Mouse (Mus musculus): ENCODE data around the gene Sgms1. TPM values are rescaled to one million over a fixed set of nuclear protein-coding genes. Genes with fewer than 3 reads are reported as not detected.

The Sgms1 gene
- polyA plus RNA-seq, 1 experiment from 2014 or later, result 43.3 TPM

- Histone ChIP-seq H3K9ac (no peak overlapping the region), H3K4me1 (no peaks in the 10 kb centered on the region), H3K27me3 (replicated peaks) (no peaks in the 10 kb centered on the region), H3K9me3 (no peaks in the 10 kb centered on the region), H3K4me2 (no peak overlapping the region), H3K27ac (no peak overlapping the region), H3K36me3 (peaks cover 3% of the 10 kb centered on the region; the same call in 1 of the 2 replicates), H3K4me3 (replicated peaks) (no peak overlapping the region)
- no peak for ATAC-seq (ENCODE audit: insufficient read depth, low FRiP score, low read depth)
- 75% methylated on average over 10 of the region's 10 CpGs for WGBS
Measured at GRCm38 (mm10) chr19:32127180-32127850, 262.2 kb downstream of the Sgms1 start.

- Histone ChIP-seq H3K4me3 (replicated peaks) (no peak overlapping the region), H3K36me3 (peaks cover 3% of the 10 kb centered on the region; the same call in 1 of the 2 replicates), H3K4me2 (no peak overlapping the region), H3K4me1 (no peaks in the 10 kb centered on the region), H3K27me3 (replicated peaks) (no peaks in the 10 kb centered on the region), H3K27ac (no peak overlapping the region), H3K9me3 (no peaks in the 10 kb centered on the region), H3K9ac (no peak overlapping the region)
- 88% methylated on average over 9 of the region's 9 CpGs for WGBS
- ATAC-seq (ENCODE audit: insufficient read depth, low FRiP score, low read depth), result no peak
Measured at GRCm38 (mm10) chr19:32124155-32124554, 265.4 kb downstream of the Sgms1 start.

GRCm38 (mm10) chr19:32123196-32123595, 266.3 kb downstream of the Sgms1 start:
- no peaks in the 10 kb centered on the region for H3K4me1 ChIP-seq
- no peaks in the 10 kb centered on the region for H3K27me3 ChIP-seq (replicated peaks)
- no peak overlapping the region for H3K27ac ChIP-seq
- no peaks in the 10 kb centered on the region for H3K36me3 ChIP-seq
- no peaks in the 10 kb centered on the region for H3K9me3 ChIP-seq
- ATAC-seq (ENCODE audit: insufficient read depth, low FRiP score, low read depth), result no peak
- H3K9ac ChIP-seq, result no peak overlapping the region
- WGBS, result 94% methylated on average over 5 of the region's 5 CpGs
- H3K4me2 ChIP-seq, result no peak overlapping the region
- H3K4me3 ChIP-seq (replicated peaks), result no peak overlapping the region

- no peaks in the 10 kb centered on the region for H3K4me1 ChIP-seq
- WGBS, result 92% methylated on average over 1 of the region's 1 CpGs
- H3K9ac ChIP-seq, result no peak overlapping the region
- no peak overlapping the region for H3K27ac ChIP-seq
- no peaks in the 10 kb centered on the region for H3K9me3 ChIP-seq
- no peaks in the 10 kb centered on the region for H3K36me3 ChIP-seq
- no peaks in the 10 kb centered on the region for H3K27me3 ChIP-seq (replicated peaks)
- no peak overlapping the region for H3K4me3 ChIP-seq (replicated peaks)
- no peak for ATAC-seq (ENCODE audit: insufficient read depth, low FRiP score, low read depth)
- H3K4me2 ChIP-seq, result no peak overlapping the region
Measured at GRCm38 (mm10) chr19:32120798-32121197, 268.7 kb downstream of the Sgms1 start.

DNA sequence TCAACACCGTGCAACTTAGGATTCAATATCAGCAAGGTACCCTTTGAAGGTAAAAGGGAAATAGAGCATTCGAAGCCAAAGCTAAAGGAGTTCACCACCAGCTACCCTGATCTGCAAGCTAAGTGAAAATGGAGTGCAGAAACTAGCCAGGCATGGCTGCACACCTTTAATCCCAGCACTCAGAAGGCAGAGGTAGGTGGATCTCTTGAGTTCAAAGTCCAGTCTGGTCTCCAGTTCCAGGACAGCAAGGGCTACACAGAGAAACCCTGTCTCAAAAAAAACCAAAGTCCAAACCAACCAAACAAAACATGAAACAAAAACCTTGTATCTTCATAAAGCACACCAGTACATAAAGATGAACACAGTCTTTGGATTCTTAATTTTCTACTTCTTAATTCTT, 269.8 kb downstream of the Sgms1 start:
- H3K27ac ChIP-seq, result no peak overlapping the region
- no peaks in the 10 kb centered on the region for H3K27me3 ChIP-seq (replicated peaks)
- 80% methylated on average over 2 of the region's 2 CpGs for WGBS
- H3K4me1 ChIP-seq, result no peaks in the 10 kb centered on the region
- ATAC-seq (ENCODE audit: insufficient read depth, low FRiP score, low read depth), result no peak
- no peaks in the 10 kb centered on the region for H3K9me3 ChIP-seq
- no peak overlapping the region for H3K4me2 ChIP-seq
- no peaks in the 10 kb centered on the region for H3K36me3 ChIP-seq
- no peak overlapping the region for H3K4me3 ChIP-seq (replicated peaks)
- H3K9ac ChIP-seq, result no peak overlapping the region

DNA sequence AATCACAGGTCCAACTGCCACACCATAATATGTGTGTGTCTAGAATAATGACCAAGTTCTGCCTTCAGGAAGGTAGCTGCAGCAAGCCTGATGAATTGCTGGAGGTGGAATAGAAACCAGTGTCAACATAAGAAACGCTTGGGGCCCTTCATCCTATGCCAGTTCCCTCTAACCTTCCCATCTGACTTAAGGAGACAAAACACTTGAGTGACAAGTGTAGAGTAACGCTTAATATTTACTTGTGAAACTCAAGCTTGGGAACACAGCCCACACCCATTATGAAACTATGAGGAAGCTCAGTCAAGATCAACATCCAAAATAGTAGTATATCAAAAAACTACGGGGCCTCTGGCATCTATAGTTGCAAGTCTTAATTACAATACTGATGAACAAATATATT, 271.0 kb downstream of the Sgms1 start:
- 72% methylated on average over 3 of the region's 3 CpGs for WGBS
- no peaks in the 10 kb centered on the region for H3K36me3 ChIP-seq
- H3K4me2 ChIP-seq, result no peak overlapping the region
- no peaks in the 10 kb centered on the region for H3K4me1 ChIP-seq
- H3K9ac ChIP-seq, result no peak overlapping the region
- H3K4me3 ChIP-seq (replicated peaks), result no peak overlapping the region
- no peak for ATAC-seq (ENCODE audit: insufficient read depth, low FRiP score, low read depth)
- no peaks in the 10 kb centered on the region for H3K27me3 ChIP-seq (replicated peaks)
- H3K9me3 ChIP-seq, result no peaks in the 10 kb centered on the region
- no peak overlapping the region for H3K27ac ChIP-seq

DNA sequence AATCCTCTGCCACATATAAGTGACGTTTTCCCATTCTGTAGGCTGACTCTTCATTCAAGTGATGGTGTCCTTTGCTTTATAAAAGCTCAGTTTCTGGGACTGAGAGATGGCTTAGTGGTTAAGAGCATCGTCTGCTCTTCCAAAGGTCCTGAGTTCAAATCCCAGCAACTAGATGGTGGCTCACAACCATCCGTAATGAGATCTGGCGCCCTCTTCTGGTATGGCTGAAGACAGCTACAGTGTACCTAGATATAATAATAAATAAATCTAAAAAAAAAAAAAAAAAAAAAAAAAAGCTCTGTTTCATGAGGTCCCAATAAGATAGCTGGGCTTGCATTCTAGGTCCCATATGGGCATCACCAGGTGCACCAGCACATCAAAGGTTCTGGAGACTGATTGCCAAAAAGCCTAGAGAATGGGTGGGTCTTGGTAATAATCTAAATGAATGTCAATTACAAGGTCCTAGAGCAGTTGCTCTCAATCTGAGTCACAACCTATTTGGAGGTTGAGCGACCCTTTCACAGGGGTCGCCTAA, 272.0 kb downstream of the Sgms1 start:
- no peak overlapping the region for H3K27ac ChIP-seq
- 80% methylated on average over 6 of the region's 6 CpGs for WGBS
- no peak for ATAC-seq (ENCODE audit: insufficient read depth, low FRiP score, low read depth)
- no peaks in the 10 kb centered on the region for H3K4me1 ChIP-seq
- no peak overlapping the region for H3K9ac ChIP-seq
- no peaks in the 10 kb centered on the region for H3K27me3 ChIP-seq (replicated peaks)
- no peak overlapping the region for H3K4me3 ChIP-seq (replicated peaks)
- H3K4me2 ChIP-seq, result no peak overlapping the region
- no peaks in the 10 kb centered on the region for H3K9me3 ChIP-seq
- H3K36me3 ChIP-seq, result no peaks in the 10 kb centered on the region

DNA sequence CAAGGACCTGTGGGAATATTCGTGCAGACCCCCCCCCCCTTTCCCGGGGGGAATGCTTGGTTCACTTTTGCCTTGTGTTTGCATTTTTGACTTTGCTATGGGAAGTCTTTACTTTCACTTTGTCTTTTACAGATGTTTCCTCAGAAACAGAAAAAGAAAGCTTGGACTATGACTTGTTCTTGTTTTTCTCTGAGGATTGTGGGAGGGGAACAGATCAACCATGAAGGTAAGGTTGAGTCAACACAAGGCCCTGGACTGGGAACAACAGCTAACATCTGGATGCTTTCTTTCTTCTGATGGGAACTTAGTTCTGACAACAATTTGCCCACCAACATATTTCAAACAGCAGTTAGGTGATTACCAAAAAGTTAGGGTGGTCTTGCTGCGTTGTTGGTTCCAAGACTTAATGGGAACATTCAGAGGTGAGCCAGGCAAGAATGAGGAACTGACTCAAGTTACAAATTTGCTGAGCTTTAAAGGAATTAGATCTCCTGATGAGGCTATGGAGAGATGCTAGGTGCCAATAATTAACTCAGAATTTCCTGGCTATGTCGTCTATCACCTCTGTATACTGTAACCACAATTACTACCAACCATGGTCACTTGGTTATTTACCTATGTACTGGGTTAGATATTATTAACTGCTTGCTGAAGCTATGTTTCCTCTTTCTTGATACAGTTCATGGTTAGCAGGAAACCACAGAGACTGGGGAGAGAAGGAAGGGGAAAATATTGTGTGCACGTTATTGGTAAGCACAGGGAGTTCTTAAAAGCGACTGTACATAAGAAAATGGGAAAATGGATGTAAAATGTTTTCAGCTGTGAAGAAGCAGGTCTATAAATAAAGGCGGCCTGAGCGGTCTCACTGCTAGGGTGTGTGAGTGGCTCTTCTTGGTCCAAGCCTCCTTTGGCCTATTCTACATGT, 277.4 kb downstream of the Sgms1 start:
- 80% methylated on average over 8 of the region's 8 CpGs for WGBS
- Histone ChIP-seq H3K4me2 (no peak overlapping the region), H3K36me3 (no peaks in the 10 kb centered on the region), H3K27ac (no peak overlapping the region), H3K9ac (no peak overlapping the region), H3K4me1 (0 out of 2 replicates have a peak, but pooled peaks cover 2% of the 10 kb centered on the region), H3K4me3 (replicated peaks) (no peak overlapping the region), H3K27me3 (replicated peaks) (no peaks in the 10 kb centered on the region), H3K9me3 (no peaks in the 10 kb centered on the region)
- ATAC-seq (ENCODE audit: insufficient read depth, low FRiP score, low read depth), result no peak

- ATAC-seq (ENCODE audit: insufficient read depth, low FRiP score, low read depth), result peak; percentile 93
- 0% methylated on average over 27 of the region's 28 CpGs for WGBS
- Histone ChIP-seq H3K4me3 (replicated peaks) (peak within 1 kb of the TSS; percentile 71), H3K9ac (peak within 1 kb of the TSS; percentile 71), H3K36me3 (no peaks in the 10 kb centered on the region), H3K27ac (peak within 1 kb of the TSS; percentile 96), H3K27me3 (replicated peaks) (no peaks in the 10 kb centered on the region), H3K4me1 (0 out of 2 replicates have a peak, but pooled peaks cover 3% of the 10 kb centered on the region), H3K9me3 (no peaks in the 10 kb centered on the region), H3K4me2 (peak within 1 kb of the TSS; percentile 61)
Measured at GRCm38 (mm10) chr19:32107771-32108306, 281.7 kb downstream of the Sgms1 start, which contains the start of gene Asah2. Asah2 (minus strand) TSS chr19:32108211.

- Histone ChIP-seq H3K4me1 (0 out of 2 replicates have a peak, but pooled peaks cover 3% of the 10 kb centered on the region), H3K27ac (peak overlapping the region; percentile 35; the same call in 1 of the 2 replicates), H3K9me3 (no peaks in the 10 kb centered on the region), H3K9ac (no peak overlapping the region), H3K36me3 (no peaks in the 10 kb centered on the region), H3K27me3 (replicated peaks) (no peaks in the 10 kb centered on the region), H3K4me2 (peak overlapping the region; percentile 61), H3K4me3 (replicated peaks) (no peak overlapping the region; the same call in 1 of the 2 replicates)
- no peak for ATAC-seq (ENCODE audit: insufficient read depth, low FRiP score, low read depth)
- 91% methylated on average over 2 of the region's 2 CpGs for WGBS
Measured at GRCm38 (mm10) chr19:32106750-32107149, 282.8 kb downstream of the Sgms1 start.

DNA sequence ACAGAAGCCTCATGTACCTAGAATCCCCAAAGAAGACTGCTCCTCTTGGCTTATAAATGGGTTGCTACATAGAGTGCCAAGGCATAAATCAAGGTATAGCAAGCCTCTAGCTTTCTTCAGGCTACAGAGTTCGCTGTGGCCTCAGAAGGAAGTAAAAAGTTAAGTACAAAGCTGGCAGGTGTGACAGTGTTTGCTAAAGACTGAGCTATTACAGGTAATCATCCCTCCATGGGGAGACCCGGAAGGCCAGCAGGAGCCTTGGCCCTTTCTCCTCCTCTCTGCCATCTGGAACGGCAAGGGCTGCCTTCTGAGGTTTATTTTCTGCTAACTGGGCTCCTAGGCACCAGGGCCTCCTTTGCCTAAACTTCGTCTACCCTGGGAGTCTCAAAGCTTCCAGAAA, 285.3 kb downstream of the Sgms1 start:
- H3K9ac ChIP-seq, result no peak overlapping the region
- no peak overlapping the region for H3K4me2 ChIP-seq
- 0 out of 2 replicates have a peak, but pooled peaks cover 3% of the 10 kb centered on the region for H3K4me1 ChIP-seq
- H3K36me3 ChIP-seq, result no peaks in the 10 kb centered on the region
- WGBS, result 52% methylated on average over 4 of the region's 4 CpGs
- no peaks in the 10 kb centered on the region for H3K9me3 ChIP-seq
- no peak overlapping the region for H3K27ac ChIP-seq
- no peak overlapping the region for H3K4me3 ChIP-seq (replicated peaks)
- no peaks in the 10 kb centered on the region for H3K27me3 ChIP-seq (replicated peaks)
- no peak for ATAC-seq (ENCODE audit: insufficient read depth, low FRiP score, low read depth)
